Mouse (Mus musculus) lung, postnatal 0 days (tissue): ENCODE results near the gene Ccdc105. TPM values are rescaled to one million over a fixed set of nuclear protein-coding genes. Genes with fewer than 3 reads are reported as not detected.

Experiments
- ATAC-seq: fragments of 200-750 bp; cut with Nextera tagmentation; 2 replicates; pipeline ENCODE4 v1.8.0; 2017; ENCODE audit warnings: moderate library complexity
- DNase-seq: peaks from one replicate; pipeline ENCODE4 v3.0.0-alpha.2; 2016; ENCODE audit warnings: low spot score
- H3K27ac ChIP-seq: fragments of 300-500 bp; sonication (generic); 2 replicates; pipeline ENCODE4 v1.5.1; 2014; ENCODE audit warnings: antibody characterized with exemption, mild to moderate bottlenecking, low read length, mixed read lengths
- H3K27me3 ChIP-seq: fragments of 300-500 bp; sonication (generic); replicated peaks from 2 replicates; pipeline ENCODE4 v1.6.1; 2014; ENCODE audit warnings: low read length, mixed read lengths; ENCODE audit not compliant: insufficient read depth
- H3K36me3 ChIP-seq: fragments of 300-500 bp; sonication (generic); 2 replicates; pipeline ENCODE4 v1.6.1; 2014; ENCODE audit warnings: low read length, mixed read lengths; ENCODE audit not compliant: insufficient read depth
- H3K4me1 ChIP-seq: fragments of 300-500 bp; sonication (generic); 2 replicates; pipeline ENCODE4 v1.6.1; 2014; ENCODE audit warnings: antibody characterized with exemption, low read depth, low read length, mixed read lengths; ENCODE audit not compliant: insufficient read depth
- H3K4me2 ChIP-seq: fragments of 300-500 bp; sonication (generic); replicated peaks from 2 replicates; pipeline ENCODE4 v1.6.1; 2014; ENCODE audit warnings: low read depth, mild to moderate bottlenecking, low read length, moderate library complexity, mixed read lengths
- H3K4me3 ChIP-seq: fragments of 300-500 bp; sonication (generic); 2 replicates; pipeline ENCODE4 v1.5.1; 2014; ENCODE audit warnings: low read depth, low read length
- H3K9ac ChIP-seq: fragments of 300-500 bp; sonication (generic); replicated peaks from 2 replicates; pipeline ENCODE4 v1.6.1; 2014; ENCODE audit warnings: low read depth, mild to moderate bottlenecking
- H3K9me3 ChIP-seq: fragments of 300-500 bp; sonication (generic); 2 replicates; pipeline ENCODE4 v1.6.1; 2016; ENCODE audit warnings: low read length, mixed read lengths
- CTCF ChIP-seq: IDR thresholded peaks from 2 replicates; pipeline ENCODE4 v1.5.1; 2016; ENCODE audit warnings: antibody characterized with exemption, mild to moderate bottlenecking
- EP300 ChIP-seq: IDR thresholded peaks from 2 replicates; pipeline ENCODE4 v1.6.1; 2016; ENCODE audit warnings: antibody characterized with exemption, mild to moderate bottlenecking, control low read depth
- WGBS: fragments of 180-500 bp; shearing (Covaris S2); extraction: QIAGEN DNeasy Blood & Tissue Kit; methylation state at CpG from one replicate; pipeline ENCODE4 v1.1.7; 2014; 5-methylcytosine and 5-hydroxymethylcytosine counted together
- polyA plus RNA-seq: library from polyadenylated mRNA; unstranded; fragments of >200 nt; fragmentation: Nextera tagmentation; extraction: Ambion mirVana; gene quantifications from 2 replicates; pipeline ENCODE4 v1.2.1, GENCODE M21; 2015

Gene Ccdc105
- polyA plus RNA-seq, 1 experiment from 2014 or later, result not detected

DNA sequence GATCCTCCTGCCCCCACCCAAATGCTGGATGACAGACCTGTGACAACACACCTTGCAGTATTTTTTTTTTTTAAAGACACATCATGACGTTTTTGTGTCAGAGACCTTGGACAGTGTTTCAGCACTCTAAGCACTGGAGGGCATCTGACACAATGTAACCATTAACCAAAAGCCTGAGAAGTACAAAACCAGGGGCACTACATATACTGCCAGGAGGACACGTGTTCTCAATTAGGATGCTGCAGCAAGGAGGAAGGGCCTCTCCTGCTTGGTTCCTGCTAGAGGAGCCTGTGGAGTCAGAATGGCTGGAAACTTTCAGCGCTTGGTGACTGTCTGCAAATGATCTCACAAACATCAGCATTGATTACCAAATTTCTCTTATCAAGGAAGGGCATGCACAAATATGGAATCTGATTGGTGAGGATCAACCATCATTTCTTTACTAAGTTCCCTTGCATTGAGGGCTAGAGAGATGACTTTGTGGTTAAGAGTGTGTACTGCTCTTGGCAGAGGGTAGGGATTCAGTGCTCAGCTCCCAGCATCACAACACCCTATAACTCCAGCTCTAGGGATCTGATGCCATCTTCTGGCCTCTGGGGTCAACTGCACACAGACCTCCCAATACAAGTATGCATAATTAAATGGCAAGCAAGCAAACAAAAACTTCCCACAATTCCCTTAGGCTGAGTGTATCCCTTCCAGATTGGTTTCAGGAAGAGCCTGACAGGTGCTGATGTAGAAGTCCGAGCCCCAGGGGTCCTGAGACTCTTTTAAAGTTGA is 7.2 kb downstream of the Ccdc105 start:
- 52% methylated on average over 4 of the region's 4 CpGs for WGBS
- H3K4me1 ChIP-seq, result peaks cover 6% of the 10 kb centered on the region; the same call in 1 of the 2 replicates
- no peak overlapping the region for H3K4me2 ChIP-seq
- DNase-seq, result no peak
- TF ChIP-seq EP300 (no peak), CTCF (peak; percentile 31; the same call in 1 of the 2 replicates)
- H3K9me3 ChIP-seq, result no peaks in the 10 kb centered on the region
- no peak overlapping the region for H3K9ac ChIP-seq
- no peak overlapping the region for H3K27ac ChIP-seq
- H3K27me3 ChIP-seq, result no peaks in the 10 kb centered on the region
- no peaks in the 10 kb centered on the region for H3K36me3 ChIP-seq
- H3K4me3 ChIP-seq, result no peak overlapping the region
- no peak for ATAC-seq

DNA sequence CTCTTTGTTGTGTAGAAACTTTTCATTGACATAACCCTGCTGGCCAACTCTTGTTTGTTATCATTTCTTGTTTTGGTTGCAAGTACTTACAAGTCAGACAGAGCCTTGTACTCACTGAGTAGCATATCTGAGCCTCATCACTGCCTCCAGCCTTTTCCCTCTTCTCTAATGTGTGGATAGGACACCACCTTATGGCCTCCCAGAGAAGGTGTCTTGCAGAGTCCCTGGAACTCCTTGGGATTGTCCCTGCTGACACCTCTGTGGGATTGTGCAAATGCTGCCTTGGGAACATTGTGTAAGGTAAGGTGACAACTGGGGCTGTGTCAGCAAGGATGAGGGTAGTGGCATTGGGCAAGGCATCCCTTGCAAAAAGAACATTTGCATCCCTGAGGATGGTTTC is 9.1 kb downstream of the Ccdc105 start:
- TF ChIP-seq CTCF (peak; percentile 46), EP300 (no peak)
- H3K9me3 ChIP-seq, result no peaks in the 10 kb centered on the region
- no peak for ATAC-seq

DNA sequence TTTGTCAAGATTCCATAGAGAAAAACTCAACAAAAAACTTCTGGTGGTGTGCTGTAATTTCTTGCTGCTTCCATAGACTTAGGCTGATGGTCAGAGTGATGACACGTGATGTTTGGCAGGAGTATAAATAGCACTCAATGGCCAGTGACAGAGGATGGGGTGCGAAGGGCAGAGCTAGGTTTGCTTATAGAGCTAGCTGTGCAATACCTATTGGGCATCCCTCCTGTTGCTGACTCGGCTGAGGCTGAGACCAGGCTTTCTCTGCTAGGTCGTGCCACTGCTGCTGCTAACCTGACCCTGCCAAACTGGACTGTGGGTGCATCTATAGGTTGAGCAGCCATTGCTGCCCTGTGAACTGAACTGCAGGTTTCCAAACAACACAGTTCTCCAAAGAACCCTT is 13.0 kb downstream of the Ccdc105 start:
- TF ChIP-seq EP300 (no peak), CTCF (no peak)
- H3K4me1 ChIP-seq, result no peaks in the 10 kb centered on the region
- no peak overlapping the region for H3K9ac ChIP-seq
- H3K4me2 ChIP-seq, result no peak overlapping the region
- no peak for DNase-seq
- no peaks in the 10 kb centered on the region for H3K36me3 ChIP-seq
- no peaks in the 10 kb centered on the region for H3K27me3 ChIP-seq
- H3K9me3 ChIP-seq, result no peaks in the 10 kb centered on the region
- no peak for ATAC-seq
- no peak overlapping the region for H3K4me3 ChIP-seq
- WGBS, result 57% methylated on average over 4 of the region's 4 CpGs
- H3K27ac ChIP-seq, result no peak overlapping the region

More for the DNA sequence above, 9.1 kb downstream of the Ccdc105 start:
- H3K9ac ChIP-seq, result no peak overlapping the region
- peak; percentile 22 for DNase-seq
- no peaks in the 10 kb centered on the region for H3K36me3 ChIP-seq
- H3K27ac ChIP-seq, result no peak overlapping the region
- H3K27me3 ChIP-seq, result no peaks in the 10 kb centered on the region
- peaks cover 6% of the 10 kb centered on the region; the same call in 1 of the 2 replicates for H3K4me1 ChIP-seq
- no peak overlapping the region for H3K4me3 ChIP-seq
- no peak overlapping the region for H3K4me2 ChIP-seq

DNA sequence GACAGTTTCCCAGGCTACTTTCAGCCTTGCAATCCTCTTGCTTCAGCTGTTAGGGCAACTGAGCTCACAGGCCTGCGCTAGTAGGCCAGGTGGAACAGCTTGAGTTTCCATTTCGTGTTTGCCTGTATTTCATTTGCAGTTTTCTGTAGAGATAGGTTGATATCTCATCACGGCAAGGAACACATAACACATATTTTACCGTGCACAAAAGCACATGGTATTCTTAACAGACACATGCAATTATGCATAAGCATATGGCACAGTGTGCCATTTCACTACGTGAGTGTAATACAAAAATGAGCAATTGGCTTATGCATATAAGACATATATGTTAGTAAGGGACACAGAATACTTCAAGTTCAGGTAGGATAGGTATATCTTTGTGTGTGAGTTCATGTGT is 25.0 kb downstream of the Ccdc105 start:
- H3K36me3 ChIP-seq, result no peaks in the 10 kb centered on the region
- 79% methylated on average over 5 of the region's 5 CpGs for WGBS
- no peaks in the 10 kb centered on the region for H3K27me3 ChIP-seq
- ATAC-seq (no peak), DNase-seq (no peak)
- H3K27ac ChIP-seq, result no peak overlapping the region
- no peak for TF ChIP-seq CTCF
- TF ChIP-seq EP300, result no peak
- no peak overlapping the region for H3K9ac ChIP-seq
- no peak overlapping the region for H3K4me3 ChIP-seq
- no peaks in the 10 kb centered on the region for H3K4me1 ChIP-seq
- H3K9me3 ChIP-seq, result no peaks in the 10 kb centered on the region
- no peak overlapping the region for H3K4me2 ChIP-seq

DNA sequence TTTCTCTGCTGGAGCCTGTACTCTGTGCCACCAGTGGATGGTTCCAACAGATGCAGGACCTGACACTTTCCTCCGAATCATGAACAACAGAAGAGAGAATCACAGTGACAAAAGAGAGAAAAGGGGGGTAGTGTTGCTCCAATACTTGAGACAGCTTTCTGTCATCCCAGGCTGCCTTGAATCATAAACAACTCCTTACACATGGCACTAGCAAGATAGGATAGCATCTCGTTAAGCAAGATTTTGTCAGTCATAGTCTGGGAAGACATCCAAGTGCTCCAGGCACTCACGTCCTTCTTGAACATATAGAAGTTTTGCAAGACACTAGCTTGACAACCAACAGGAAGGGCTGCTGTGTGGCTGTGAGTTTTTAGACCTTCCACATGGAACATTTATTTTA is 25.8 kb downstream of the Ccdc105 start:
- TF ChIP-seq CTCF, result no peak
- TF ChIP-seq EP300, result peak; percentile 77
- no peaks in the 10 kb centered on the region for H3K9me3 ChIP-seq
- H3K4me2 ChIP-seq, result no peak overlapping the region
- DNase-seq (peak; percentile 92), ATAC-seq (peak; percentile 89)
- H3K27me3 ChIP-seq, result no peaks in the 10 kb centered on the region
- no peak overlapping the region for H3K4me3 ChIP-seq
- H3K9ac ChIP-seq, result no peak overlapping the region
- H3K36me3 ChIP-seq, result no peaks in the 10 kb centered on the region
- no peak overlapping the region for H3K27ac ChIP-seq
- 30% methylated on average over 3 of the region's 3 CpGs for WGBS
- H3K4me1 ChIP-seq, result no peaks in the 10 kb centered on the region

DNA sequence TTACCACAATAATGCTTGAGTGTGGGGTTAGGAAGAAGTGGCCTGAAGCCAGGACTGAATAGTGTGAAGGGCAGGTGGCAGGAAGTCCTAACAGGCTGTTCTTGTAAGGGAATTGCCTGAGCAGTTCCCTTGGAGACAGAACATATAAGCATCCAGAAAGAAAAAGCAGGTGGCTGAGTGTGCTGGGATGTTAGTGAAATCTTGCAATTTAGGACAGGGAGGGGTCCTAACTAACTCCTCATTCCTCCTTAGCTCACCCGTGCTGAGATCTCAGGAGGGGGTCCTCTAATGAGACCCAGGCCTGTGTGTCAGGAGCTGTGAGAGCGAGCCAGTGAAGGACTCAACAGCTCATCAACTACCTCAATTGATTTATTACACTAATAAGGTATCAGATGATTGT is 29.4 kb downstream of the Ccdc105 start:
- Histone ChIP-seq H3K9ac (no peak overlapping the region), H3K27ac (no peak overlapping the region), H3K4me2 (no peak overlapping the region), H3K36me3 (no peaks in the 10 kb centered on the region), H3K4me1 (no peaks in the 10 kb centered on the region), H3K27me3 (no peaks in the 10 kb centered on the region), H3K9me3 (no peaks in the 10 kb centered on the region), H3K4me3 (no peak overlapping the region)
- TF ChIP-seq CTCF (no peak), EP300 (no peak)
- 30% methylated on average over 2 of the region's 2 CpGs for WGBS
- ATAC-seq, result peak; percentile 8; the same call in 1 of the 2 replicates
- no peak for DNase-seq
